Mouse (Mus musculus) cerebellum, postnatal 25 days (tissue): ENCODE measurements at regions not wholly inside any gene's neighbourhood (a gene's known extent, or its start where the extent isn't known, plus 50 kb on each side); places are given as distances from the start of the nearest gene placed in this dataset.

ENCODE experiments used
- DNase-seq, 2 experiments: peaks; one replicate each; pipeline ENCODE4 v3.0.0; 2021; ENCODE audit warnings: mixed read lengths in 2 of 2

DNA sequence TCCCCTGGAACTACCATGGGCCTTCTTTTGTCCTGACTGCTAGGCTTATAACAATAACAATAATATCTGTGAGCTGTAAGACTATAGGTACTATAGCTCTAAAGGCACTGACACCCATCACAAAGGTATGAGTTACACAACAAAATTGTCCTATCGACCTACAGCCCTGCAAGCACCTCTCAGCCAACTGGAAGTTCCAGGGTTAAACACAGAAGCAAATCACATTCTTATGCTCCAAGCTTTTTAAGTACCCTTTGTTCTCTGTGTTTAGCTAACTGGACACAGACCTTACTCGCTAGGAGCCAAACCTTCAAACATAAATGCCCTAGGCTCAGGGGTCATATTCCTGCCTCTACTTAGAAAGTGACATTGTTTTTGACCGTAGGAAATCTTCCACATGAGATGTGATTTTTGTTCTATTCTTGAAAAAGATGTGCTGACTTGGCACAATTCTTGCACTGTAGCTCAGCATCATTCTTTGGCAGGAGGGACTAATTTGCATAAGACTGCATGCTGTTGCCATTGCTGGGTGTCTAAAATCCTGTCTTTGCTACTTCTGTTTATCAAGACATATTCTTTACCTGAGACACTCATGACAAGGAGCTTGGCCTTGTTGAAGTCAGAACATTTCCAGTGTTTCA is 66.8 kb upstream of the Tbl1x start:
- no peak for DNase-seq

DNA sequence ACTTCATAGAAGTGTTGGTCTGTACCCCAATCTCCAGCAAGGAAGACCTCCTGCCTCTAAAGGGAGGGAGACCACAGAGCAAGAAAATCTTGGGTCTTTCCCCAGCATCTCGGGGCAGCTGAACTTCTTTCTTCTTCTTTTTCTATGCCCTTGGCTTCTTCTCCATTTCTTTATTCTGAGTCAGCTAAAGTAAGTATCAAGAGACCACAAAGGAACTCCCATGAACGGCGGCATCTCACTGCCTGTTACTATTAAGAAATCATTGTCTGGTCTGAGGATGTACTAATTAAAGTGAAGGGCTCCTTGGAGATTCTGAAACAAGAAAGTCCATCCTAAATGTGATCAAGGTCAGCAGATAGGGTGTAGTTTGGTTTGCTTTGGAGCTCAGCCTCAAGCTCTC is 64.1 kb upstream of the Tbl1x start:
- DNase-seq = no peak

DNA sequence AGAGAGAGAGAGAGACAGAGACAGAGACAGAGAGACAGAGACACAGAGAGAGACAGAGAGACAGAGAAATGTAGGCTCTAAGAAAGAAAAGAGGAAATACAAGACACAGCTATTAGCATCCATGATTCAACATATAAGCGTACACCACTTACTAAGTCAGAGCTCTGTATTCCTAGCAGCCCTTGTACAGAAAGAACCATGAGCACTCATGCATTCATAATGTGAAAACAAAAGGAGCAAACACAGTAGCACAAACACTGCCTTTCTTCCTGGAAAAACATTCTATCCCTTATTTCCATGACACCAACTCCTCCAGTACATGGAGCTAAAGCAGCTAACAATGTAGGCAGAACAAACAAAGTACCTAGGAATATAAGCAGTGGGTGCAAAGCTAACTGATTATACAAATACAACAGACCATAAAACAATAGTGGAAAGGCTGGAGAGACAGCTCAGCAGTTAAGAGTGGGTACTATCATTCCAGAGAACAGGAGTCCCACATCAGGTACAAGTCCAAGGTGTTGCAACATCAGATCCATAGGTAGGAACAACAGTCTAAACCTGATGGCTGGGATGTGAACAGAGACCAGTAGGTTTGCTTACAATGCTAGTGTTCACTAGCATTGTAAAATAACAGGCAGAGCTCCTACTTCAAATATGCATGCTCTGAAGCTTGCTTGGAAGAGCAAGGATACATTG is 58.7 kb upstream of the Tbl1x start:
- no peak for DNase-seq
